Mouse (Mus musculus) yolk sac, embryonic 10.5 days (tissue): ENCODE measurements at regions not wholly inside any gene's neighbourhood (a gene's known extent, or its start where the extent isn't known, plus 50 kb on each side); places are given as distances from the start of the nearest gene placed in this dataset.

ENCODE experiments used
- DNase-seq: peaks from one replicate; pipeline ENCODE4 v3.0.0-alpha.2; 2017; ENCODE audit warnings: low spot score

DNA sequence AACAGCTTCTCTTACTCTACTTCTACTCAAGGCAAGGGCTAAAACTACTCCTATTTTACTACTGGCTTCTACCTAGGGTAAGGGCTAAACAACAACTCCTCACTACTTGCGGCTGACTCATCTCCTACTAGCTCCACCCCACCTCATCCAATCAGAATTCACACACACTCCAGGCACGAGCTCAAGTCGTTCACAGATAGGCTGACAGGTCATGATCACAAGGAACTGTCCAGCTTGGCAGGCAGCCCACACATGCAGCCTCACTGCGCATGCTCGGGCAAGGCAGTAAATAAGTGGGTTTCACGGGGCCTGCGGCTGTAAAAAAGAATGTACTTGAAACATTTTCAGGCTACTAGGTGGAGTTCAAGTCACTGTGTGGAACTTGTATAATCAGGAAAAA, 197.6 kb downstream of the Ccdc50 start:
- DNase-seq: peak; percentile 15

DNA sequence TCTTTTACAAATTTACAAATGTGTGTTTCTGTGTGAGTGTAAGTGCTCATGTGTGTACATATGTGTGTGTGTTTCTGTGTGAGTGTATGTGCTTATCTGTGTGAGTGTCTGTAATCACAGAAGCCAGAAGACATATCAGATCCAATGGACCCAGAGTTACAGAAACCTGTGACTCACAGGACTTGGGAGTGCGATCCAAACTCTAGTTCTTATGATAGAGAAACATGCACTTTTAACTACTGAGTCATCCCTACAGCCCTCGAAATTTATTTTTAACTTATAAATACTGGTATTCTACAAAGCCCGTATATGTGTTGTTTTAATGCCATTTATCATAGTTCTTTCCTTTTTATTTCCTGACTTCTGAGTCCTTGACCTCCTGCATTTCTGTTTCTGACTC, 220.7 kb downstream of the Ccdc50 start:
- no peak for DNase-seq

DNA sequence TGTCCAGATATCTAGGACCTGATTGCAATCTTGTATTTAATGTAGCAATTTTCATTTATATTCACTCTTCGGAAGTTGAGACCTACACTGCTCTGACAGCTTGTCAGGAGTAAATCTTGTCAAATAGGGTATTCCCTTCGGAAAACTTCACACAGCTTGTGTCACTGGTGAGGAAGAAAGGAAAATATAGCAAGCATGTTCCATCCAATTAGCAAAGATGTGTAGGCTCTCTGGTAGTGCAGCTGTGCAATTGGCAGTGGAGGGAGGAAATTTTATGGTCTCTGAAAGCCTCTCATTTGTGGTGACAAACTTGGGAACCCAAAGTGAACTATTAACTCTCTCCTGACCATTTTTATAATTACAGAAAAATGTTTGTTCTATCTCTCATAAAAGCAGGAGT, 252.6 kb downstream of the Ccdc50 start:
- DNase-seq: no peak

DNA sequence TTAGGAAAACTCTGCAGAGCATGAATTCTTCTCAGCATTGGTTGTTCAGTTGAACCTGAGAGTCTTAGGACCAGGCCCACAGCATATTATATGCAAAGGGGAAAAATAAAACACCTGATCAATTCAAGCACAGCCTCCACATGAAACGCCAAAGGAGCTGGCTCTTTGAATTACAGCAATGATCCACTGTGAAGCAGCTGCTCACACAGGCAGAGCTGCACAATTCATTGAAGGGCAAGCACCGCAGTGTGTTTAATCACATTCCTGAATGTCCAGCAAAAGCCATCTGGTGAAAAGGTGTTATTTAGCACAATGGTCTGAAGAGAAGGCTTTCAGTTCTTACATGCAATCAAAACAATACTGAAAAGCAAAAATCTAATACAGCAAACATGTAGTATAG, 289.6 kb downstream of the Ccdc50 start:
- no peak for DNase-seq

DNA sequence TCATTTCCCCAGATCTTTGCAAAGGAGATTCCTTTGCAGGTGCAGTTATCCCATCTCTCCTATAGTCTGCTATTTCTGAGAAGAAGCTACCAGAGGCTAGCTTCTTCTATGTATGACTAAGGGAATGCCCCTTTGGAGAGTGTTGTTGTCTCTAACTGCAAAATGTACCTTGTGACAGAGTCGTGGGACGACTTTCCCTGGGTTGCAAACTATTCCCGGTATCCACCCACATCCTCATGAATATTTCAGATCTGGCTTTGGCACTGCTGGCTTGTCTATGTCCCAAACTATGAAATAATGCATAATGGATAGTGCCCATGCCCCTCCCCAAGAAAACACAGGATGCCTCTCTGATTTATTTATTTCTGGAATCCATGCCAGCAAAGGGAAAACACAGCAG, 294.3 kb downstream of the Ccdc50 start:
- DNase-seq: no peak

DNA sequence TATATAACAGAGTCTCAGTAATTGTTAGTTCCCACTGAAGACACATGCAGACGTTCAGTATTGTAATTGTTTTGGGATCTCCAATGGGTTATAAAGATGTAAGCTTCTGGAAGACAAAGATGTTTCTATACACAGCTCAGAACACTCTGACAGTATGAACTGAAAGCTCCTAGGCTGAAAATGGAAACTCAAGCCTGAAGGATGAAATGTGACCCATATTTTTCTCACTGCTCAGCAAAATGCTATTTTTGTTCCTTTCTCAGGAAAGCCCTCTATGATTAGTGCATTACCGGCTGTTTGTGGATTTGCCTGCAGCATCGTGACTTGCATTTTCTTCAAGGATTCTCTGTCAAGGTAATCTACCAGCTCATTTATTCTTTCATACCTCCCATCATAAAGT, 295.2 kb downstream of the Ccdc50 start:
- DNase-seq: no peak

DNA sequence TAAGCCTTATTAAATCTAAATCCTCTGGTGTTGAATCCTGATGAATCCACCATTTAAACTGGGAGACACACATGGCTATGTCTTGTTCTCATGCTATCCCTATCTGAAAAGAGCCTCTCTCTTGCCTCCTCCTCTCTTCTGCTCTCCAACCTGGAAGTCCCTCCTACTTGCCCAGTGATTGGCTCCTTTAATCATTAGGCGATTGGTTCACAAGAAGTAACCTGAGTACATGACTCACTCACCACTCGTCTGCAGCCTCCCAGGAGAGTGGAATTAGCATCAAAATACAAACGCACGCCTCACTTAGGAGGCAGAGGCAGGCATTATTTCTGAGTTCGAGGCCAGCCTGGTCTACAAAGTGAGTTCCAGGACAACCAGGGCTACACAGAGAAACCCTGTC, 321.3 kb downstream of the Ccdc50 start:
- DNase-seq: no peak

DNA sequence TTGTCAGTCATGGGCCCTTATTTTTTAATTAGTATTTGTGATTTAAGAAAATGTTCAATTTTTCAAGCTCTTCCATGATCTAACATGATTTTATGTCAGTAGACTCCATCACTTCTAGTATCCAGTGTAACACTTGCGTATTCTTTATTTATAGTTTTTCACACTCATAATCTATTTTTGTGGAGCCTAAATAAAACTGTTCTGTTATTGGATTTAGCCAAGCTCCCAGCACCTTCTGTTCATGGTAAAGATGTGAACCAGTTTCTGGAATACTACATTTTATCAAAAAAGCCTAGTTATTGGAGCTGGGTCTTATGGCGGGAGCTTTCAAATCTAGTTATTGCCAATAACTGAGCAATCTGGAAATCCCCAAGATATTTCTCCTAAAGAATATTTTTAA, 334.8 kb downstream of the Ccdc50 start:
- DNase-seq: no peak
